Mouse (Mus musculus): ENCODE measurements at regions not wholly inside any gene's neighbourhood (a gene's known extent, or its start where the extent isn't known, plus 50 kb on each side); places are given as distances from the start of the nearest gene placed in this dataset.

DNA sequence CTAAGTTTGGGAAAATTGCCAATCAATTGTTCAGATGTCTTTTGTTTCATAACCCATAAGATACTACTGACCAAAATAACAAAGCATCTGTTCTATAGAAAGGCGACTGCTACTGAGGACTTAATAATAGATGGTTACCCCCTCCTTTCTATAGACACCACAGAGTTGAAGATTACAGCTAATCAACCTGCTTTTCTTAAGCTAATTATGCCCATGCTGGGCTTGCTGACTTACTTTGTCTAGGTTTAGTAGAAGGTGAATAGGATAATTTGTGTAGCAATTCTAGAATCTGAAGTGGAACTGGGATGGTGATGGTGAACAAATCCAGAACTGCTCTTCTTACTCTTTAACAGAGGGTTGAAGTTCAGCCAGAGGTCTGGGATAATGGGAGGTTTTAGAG lies 53.8 kb upstream of the Tbx18 start:
- DNase-seq (ENCODE audit: low spot score): no peak

- no peak for DNase-seq (ENCODE audit: low spot score)
These were observed 80.7 kb upstream of the Tbx18 start for GRCm38 (mm10) chr9:87811746-87812145.

DNA sequence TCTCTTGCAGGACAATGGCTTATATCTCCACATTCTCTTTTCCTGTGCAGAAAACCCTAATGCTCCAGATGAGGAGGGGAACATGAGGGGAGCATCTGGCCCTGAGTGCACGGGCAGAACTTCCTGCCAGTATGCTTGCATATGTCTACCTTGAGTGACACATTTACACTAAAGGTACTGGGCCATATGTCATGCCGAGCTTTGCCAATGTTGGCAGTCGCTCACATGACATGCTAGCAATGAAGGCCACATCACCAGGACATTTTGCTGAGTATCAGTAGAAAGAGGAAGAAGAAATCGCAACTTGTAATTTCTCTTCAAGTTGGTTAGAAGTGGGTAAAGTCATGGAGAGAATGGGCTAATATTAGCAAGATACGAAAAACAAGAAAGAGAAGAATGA lies 91.2 kb upstream of the Tbx18 start:
- DNase-seq (ENCODE audit: low spot score): no peak

DNA sequence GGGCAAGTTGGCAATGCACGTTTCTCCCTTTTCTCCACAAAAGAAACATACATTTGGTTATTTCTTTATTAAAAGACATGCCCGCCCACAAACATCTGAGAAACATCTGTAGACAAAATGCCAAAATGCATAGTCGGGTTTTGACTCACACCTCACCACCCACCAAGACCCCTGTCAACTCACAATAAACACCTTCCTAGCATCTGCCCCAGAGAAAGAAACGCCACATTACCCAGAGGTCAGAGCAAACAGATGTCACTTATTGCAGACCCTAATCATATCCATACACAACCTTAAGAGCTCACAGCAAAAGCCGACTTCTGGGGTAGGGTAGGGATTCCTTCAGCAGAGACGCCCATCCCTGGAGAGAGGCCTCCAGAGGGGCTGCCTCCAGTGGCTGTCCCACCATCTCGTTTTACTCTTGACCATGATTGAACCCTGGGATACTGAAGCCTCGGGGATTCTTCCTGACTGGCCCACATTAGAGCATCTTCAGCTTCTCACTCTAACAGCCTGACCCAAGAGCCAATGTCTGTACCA lies 93.7 kb upstream of the Tbx18 start:
- no peak for DNase-seq (ENCODE audit: low spot score)

DNA sequence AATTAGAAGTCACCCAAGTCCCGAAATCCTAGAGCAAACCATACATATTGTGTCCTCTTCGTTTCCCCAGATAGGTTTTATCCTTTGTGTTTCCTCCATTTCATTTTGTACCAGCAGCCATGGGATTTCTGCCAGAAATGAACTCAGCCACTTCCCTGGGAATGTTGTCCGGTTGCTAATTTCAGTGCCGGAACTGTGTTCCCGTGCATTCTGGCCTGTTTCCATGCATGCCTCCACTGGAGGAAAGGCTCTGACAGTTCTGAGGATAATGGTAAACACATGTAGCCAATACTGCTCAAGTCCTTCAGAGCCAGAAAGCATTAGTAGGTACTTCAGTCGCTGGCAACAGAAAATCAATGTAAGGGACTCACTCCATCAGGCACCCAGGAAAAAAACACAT lies 112.8 kb upstream of the Tbx18 start:
- DNase-seq (ENCODE audit: low spot score): no peak

GRCm38 (mm10) chr9:87844453-87844852 lies 113.4 kb upstream of the Tbx18 start:
- DNase-seq (ENCODE audit: low spot score): no peak

DNA sequence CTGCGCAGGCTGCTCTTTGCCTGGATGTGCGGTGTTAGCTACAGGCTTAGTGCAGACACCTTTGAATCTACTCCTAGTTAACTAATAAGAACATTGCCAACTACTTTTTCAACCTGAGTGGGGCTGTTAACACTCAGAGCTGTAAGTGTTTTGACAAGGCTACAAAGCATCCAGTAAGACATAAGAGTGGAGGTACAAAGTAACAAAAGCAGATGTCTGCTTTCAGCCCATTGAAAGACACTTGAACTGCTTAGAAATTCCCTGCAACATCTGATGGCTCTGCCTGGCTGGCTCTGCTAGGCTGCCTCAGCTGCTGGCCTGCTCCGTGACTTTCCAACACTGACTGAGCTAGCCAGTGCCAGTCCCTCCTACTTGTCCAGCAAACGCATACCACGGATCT lies 117.8 kb upstream of the Tbx18 start:
- no peak for DNase-seq (ENCODE audit: low spot score)

DNA sequence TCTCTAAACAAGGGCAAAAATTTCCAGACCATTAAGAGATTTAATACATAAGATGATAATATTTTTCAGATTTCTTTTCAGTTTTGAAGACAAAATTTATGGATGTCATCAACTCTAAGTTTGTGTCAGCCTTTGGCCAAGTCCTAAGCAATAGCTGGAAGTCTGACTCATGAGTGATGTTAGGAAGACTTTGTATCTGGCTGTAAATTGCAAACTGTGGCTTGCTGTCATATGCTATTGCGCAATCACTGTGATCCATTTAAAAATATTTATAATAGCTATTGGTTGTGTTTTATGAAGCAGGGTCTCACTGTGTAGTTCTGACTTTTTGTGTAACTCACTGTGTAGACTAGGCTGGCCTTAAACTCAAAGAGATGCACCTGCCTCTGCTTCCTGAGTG lies 119.1 kb upstream of the Tbx18 start:
- no peak for DNase-seq (ENCODE audit: low spot score)

DNA sequence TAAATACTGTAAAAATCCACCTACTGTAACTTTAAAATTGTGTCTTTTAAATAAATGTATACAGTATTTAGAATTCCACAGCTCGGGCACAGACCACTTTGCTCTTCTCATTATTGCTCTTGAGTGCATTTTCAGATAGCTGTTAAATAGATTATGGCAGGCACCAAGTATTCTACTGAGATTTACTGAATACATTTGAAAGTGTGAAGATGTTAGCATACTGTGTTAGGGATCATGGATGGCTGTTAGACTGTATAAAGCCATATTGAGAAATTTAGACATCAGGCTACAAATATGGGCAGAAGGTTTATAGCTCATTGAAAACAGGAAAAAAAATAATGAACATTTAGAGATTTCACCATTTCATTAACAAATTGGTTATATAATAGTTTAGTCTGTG lies 130.5 kb upstream of the Tbx18 start:
- DNase-seq (ENCODE audit: low spot score): no peak

DNA sequence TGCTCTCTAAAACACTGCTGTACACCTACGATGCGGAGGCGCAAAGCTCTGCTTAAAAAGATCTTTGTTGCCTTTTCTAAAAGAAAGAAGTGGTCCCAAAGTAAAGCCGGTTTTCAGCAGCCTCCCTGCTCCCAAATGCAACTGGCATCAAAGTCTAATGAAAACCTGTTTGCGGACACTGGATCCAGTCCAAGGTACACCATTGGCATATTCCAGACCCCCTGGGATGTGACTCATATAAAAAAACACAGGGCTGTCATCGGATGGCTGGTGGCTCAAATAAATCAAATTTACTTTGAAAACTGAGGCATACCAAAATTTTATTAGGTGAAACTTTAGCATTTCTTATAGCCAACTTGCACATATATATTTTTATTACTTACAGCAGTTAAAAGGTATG lies 134.2 kb upstream of the Tbx18 start:
- no peak for DNase-seq (ENCODE audit: low spot score)

DNA sequence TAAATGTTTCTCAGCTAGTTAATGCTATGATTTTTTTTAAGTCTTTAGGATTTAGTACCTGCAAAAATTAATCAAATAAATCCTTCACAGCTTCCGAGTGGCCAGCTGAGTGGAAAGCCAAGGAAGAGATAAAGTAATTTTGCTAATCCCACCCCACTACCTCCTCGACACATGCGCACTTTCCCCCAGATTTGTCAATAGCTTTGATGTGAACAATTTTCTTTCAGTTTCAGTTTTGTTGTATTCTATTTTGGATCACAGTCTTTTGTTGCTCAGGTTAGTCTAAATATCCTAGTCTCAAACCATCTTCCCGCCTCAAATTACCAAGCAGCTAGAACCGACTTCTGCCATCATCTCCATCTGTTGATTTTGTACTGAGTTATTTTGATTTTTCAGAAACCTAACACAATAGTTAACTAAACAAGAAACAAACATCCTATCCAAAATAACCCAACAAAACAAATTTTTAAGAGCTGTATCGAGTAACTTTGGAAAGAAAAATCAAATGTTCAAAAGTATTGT lies 141.4 kb upstream of the Tbx18 start:
- no peak for DNase-seq (ENCODE audit: low spot score)

DNA sequence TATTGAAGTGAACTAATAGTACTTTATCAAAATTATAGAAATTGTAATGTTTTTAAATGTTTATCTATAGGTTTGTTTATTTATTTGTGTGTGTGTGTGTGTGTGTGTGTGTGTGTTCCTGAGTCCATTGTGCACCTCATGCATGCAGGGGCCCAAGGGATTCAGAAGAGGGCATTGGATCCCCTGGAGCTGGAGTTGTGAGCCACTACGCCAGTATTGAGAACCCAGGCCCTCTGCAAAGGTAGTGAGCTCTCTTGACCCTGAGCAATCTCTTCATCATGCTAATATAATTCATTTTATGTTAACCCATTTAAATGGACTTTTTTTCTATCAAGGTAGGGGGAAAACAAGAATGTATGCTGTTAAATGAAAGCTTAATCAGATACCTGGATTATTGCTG lies 151.5 kb upstream of the Tbx18 start:
- no peak for DNase-seq (ENCODE audit: low spot score)

- DNase-seq (ENCODE audit: low spot score): no peak
These were observed 152.0 kb upstream of the Tbx18 start for GRCm38 (mm10) chr9:87883069-87883468.

DNA sequence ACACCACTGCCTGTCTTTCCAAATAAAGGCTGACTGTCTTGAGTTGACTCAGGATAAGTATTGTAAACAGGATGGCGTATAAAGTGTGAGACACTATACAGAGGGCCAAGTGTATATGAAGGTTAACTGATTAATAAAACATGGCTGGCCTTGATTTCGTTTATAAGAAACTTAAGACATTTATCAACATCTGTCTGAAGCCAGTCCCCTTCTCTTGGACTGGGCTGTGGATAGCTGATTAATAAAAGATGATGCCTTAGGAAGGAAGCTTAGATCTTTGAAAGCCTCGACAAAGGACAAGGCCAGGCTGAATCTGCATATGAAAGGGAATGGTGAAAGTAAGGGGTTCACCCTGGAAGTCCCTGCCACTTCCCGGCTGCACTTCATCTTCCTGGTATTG lies 163.0 kb upstream of the Tbx18 start:
- no peak for DNase-seq (ENCODE audit: low spot score)

DNA sequence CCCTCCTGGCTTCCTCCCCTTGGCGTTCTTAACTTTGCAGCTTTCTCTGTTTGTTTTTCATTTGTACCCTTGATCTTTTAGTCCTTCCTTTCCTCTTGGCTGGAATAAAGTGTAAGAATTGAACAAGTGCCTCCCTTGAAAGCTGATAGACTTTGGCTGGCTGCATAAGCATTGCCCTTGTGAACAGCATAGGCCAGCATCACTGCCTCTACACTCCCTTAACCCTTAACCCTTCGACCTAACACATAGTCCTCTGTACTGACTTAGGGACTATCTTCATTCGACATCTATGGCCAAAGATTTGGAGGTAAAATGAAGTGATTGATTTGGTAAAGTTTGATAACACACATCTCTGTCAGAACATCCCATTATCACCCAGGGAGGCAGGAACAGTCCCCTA lies 163.5 kb upstream of the Tbx18 start:
- no peak for DNase-seq (ENCODE audit: low spot score)

- DNase-seq (ENCODE audit: low spot score): no peak
These were observed 164.5 kb upstream of the Tbx18 start for GRCm38 (mm10) chr9:87895526-87895925.

DNA sequence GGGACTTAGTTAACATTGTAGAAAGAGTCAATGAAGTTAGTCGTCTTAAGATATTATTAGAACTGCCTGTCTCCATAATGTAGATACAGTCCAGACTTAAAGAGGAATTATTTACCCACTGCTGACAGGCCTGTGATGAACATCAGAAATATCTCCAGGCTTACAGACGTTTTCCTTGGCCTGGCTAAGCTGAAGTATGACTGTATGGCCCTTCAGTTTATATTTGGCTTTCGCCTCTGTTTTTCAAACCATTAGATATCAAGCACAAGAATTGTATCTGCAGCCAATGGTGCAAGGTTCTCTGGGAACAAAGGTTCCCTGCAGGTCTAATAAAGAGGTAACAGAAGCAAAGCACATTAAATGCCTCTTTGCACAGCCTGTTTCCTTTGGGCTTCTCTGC lies 166.3 kb upstream of the Tbx18 start:
- DNase-seq (ENCODE audit: low spot score): no peak

DNA sequence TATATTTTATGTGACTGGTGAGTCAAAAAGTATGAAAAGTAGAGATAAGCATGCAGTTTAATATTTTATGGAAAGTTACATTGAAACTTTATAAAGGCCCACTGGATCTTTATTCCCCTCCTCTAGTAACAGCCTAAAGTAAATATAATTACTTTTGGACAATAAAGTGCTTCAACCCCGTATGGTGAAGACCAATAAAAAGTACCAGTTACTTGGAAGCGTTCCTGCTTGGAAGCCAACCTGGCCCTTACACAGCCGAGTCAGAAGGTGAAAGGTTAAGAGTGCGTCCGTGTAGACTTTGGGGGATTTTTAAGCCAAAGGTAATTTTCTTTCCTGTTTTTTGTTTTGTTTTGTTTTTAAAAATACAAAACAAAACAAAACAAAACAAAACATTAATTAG lies 168.3 kb upstream of the Tbx18 start:
- no peak for DNase-seq (ENCODE audit: low spot score)

DNA sequence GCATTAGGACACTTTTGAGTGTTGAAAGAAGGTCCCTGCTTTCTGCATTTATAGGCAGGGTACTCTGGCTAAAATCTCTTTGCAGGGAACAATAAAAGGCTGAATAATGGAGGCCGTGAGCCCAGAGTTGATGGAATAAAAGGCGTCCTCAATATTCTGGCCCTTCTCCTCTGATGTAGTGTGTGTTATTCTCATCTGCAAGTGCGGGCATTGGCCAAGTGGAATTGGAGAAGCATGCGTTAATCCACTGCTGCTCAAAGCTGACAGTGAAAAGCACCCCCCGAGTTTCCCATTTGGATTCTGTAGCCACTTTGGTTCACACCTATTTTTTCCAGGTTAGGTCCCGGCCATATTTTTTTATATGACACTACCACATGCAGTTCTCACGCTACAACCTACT lies 168.7 kb upstream of the Tbx18 start:
- no peak for DNase-seq (ENCODE audit: low spot score)

DNA sequence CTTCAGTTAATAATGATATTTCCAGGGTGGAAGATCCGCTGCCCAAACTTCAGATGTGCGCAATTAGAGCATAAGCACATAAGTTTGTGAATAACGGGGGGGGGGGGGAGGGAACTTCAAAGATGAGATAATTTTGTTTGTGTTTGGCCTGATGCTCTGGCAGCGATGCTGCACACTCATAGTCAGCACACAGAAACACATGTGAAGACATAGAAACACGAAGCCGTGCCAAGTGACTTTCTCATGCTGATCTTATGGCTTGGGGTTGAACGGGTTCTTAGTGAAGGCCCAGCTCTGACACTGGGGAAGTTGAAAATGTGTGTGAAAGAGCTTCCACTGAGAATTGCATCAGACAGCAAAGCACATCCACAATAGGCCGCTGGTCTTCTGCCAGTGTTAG lies 190.2 kb upstream of the Tbx18 start:
- DNase-seq (ENCODE audit: low spot score): no peak

DNA sequence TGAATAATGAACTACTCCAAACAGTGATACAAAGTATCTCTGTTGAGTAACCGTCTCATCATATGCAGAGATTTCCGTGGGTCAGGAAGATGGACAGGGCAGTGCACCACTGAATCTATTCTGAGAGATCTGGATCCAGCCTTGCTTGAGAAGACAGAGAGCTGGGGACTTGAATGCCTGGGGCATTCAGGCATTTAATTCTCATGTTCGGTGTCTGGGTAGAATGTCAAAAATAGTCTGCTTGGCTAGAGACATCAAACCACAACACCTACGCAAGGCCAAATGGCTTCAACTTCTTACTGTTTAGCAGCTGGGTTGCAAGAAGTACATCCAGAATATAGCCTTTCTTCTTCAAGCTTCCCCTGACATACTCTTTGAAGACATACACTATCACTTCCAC lies 194.1 kb upstream of the Tbx18 start:
- no peak for DNase-seq (ENCODE audit: low spot score)

DNA sequence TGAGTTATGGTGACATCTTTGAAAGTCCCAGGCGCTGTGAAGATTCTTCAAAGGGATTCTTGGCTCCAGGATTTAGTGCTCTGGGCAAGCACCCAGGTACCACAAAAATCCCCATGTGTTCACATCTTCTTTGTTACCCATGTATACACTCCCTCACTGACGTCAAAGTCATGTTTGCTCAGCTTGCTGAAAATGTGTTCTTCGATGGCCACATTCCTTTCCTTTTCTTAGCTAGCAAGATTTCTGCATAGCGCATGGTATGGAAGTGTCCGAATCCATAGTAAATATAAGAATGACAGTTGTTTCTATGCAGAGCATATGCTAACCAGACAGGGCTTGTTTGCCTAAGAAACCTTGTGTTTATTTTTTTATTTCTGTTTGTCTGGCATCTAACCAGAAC lies 202.2 kb upstream of the Tbx18 start:
- no peak for DNase-seq (ENCODE audit: low spot score)

GRCm38 (mm10) chr9:87952426-87952825 lies 221.4 kb upstream of the Tbx18 start:
- no peak for DNase-seq (ENCODE audit: low spot score)

DNA sequence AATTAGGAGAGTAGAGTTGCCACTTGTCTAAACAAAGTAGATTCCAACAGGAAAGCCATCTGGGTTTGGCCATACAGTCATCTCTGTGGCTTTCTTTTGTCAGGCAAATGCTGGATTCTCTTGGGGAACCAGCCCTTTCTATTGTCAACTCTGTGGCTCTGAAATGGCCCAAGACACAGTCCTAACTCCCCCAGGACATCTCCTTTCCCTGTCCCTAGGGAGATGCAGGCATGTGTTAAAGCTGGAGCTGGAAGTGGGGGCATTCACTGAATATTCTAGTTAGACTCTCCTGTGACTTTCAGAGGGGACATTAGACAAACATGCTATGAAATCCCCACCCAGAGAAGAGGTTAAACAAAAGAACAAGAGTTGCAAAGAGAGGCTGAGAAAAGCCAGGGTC lies 223.9 kb upstream of the Tbx18 start:
- no peak for DNase-seq (ENCODE audit: low spot score)

DNA sequence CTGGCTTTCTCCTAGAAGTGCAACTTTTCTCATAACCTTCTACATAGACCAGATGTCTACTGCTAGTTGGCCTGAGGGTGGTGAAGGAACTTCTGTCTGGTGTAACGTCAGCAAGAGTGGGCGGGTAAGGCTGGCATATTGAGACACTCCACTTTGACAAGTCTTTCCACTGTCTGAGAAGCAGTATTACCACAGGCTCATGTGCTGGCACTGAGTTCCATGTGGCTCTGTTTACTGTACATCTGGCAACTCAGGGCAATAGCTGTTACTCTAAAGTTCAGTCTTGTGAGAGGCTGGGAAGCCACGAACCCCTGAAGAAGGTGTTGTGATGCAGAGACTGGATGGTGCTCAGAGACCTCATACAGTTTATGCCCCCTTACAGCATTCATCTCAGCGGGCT lies 230.7 kb upstream of the Tbx18 start:
- no peak for DNase-seq (ENCODE audit: low spot score)
